Mouse (Mus musculus): ENCODE results near the gene Gm38394. TPM values are rescaled to one million over a fixed set of nuclear protein-coding genes. Genes with fewer than 3 reads are reported as not detected.

The Gm38394 gene
- polyA plus RNA-seq, 1 experiment from 2014 or later, result 8.8 TPM

DNA sequence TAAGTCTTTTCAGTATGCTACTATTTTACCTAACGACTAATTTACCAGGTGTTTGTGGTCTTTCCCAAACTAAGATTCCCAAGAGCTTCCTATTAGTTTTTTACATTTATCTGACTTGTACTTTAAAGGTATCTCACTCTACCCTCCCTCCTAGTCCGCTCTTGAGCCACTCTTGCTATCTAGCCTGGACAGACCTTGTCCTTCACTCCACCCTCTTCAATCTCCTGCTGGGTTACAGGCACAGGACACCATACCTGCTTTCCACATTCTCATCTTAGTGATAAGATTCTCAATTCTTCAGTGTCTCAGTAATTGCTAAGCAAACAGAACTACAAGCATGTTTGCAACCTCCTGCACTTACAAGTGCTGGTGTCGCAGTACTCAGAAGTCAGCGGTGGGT, 57.9 kb downstream of the Gm38394 start:
- ATAC-seq (replicated peaks; ENCODE audit: insufficient number of reproducible peaks, low FRiP score, low TSS enrichment, low read depth) (no peak), DNase-seq (ENCODE audit: low spot score) (no peak)
- Histone ChIP-seq H3K9ac (replicated peaks; ENCODE audit: low read length) (no peak overlapping the region), H3K27me3 (ENCODE audit: control insufficient read depth, insufficient read depth, low read length) (no peaks in the 10 kb centered on the region), H3K4me3 (ENCODE audit: low read depth, low read length) (no peak overlapping the region), H3K27ac (replicated peaks; ENCODE audit: low read depth, low read length) (no peak overlapping the region), H3K9me3 (replicated peaks; ENCODE audit: control insufficient read depth, low read length) (no peaks in the 10 kb centered on the region), H3K36me3 (replicated peaks; ENCODE audit: control insufficient read depth, insufficient read depth, low read depth, low read length) (peaks cover 14% of the 10 kb centered on the region), H3K4me2 (ENCODE audit: low read depth, low read length) (no peak overlapping the region), H3K4me1 (ENCODE audit: control insufficient read depth, insufficient read depth, low read length) (no peaks in the 10 kb centered on the region)
- 94% methylated on average over 4 of the region's 4 CpGs for WGBS

- H3K9me3 ChIP-seq (replicated peaks; ENCODE audit: control insufficient read depth, low read length), result no peaks in the 10 kb centered on the region
- H3K4me1 ChIP-seq (ENCODE audit: control insufficient read depth, insufficient read depth, low read length), result no peaks in the 10 kb centered on the region
- ATAC-seq (replicated peaks; ENCODE audit: insufficient number of reproducible peaks, low FRiP score, low TSS enrichment, low read depth) (no peak; the same call in 1 of the 2 replicates), DNase-seq (ENCODE audit: low spot score) (peak; percentile 72)
- H3K36me3 ChIP-seq (replicated peaks; ENCODE audit: control insufficient read depth, insufficient read depth, low read depth, low read length), result no peaks in the 10 kb centered on the region
- WGBS, result 9% methylated on average over 4 of the region's 4 CpGs
- H3K27ac ChIP-seq (replicated peaks; ENCODE audit: low read depth, low read length), result 0 out of 2 replicates have a peak overlapping the region, but pooled peaks have one; percentile 1
- H3K4me3 ChIP-seq (ENCODE audit: low read depth, low read length), result no peak overlapping the region
- no peaks in the 10 kb centered on the region for H3K27me3 ChIP-seq (ENCODE audit: control insufficient read depth, insufficient read depth, low read length)
- no peak overlapping the region for H3K4me2 ChIP-seq (ENCODE audit: low read depth, low read length)
- H3K9ac ChIP-seq (replicated peaks; ENCODE audit: low read length), result no peak overlapping the region
Measured at GRCm38 (mm10) chr1:133596298-133597007, 64.7 kb downstream of the Gm38394 start.

GRCm38 (mm10) chr1:133585995-133586537, 75.1 kb downstream of the Gm38394 start:
- Histone ChIP-seq H3K36me3 (replicated peaks; ENCODE audit: control insufficient read depth, insufficient read depth, low read depth, low read length) (no peaks in the 10 kb centered on the region), H3K9ac (replicated peaks; ENCODE audit: low read length) (no peak overlapping the region), H3K9me3 (replicated peaks; ENCODE audit: control insufficient read depth, low read length) (no peaks in the 10 kb centered on the region), H3K27me3 (ENCODE audit: control insufficient read depth, insufficient read depth, low read length) (no peaks in the 10 kb centered on the region), H3K27ac (replicated peaks; ENCODE audit: low read depth, low read length) (no peak overlapping the region), H3K4me3 (ENCODE audit: low read depth, low read length) (no peak overlapping the region), H3K4me2 (ENCODE audit: low read depth, low read length) (no peak overlapping the region), H3K4me1 (ENCODE audit: control insufficient read depth, insufficient read depth, low read length) (no peaks in the 10 kb centered on the region)
- ATAC-seq (replicated peaks; ENCODE audit: insufficient number of reproducible peaks, low FRiP score, low TSS enrichment, low read depth), result no peak
- no peak for DNase-seq (ENCODE audit: low spot score)
- 80% methylated on average over 6 of the region's 6 CpGs for whole genome bisulfite sequencing

DNA sequence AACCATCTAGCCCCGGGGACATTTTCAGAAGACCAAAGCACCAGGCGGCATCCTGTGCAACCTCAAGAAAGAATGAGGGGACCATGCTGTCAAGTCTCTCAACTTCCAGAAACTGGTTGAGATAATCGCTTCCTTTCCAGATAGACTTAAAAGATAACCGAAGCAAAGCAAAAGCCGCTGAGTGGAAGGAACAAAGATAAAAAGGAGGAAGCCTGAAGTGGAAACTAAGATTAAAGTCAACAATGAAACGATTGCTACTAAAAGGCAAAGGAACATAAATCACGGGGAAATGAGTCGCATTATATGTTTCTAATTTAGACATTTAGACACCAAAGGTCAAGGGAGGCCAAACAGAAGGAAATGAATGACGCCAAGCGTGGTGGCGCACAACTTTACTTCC, 89.8 kb downstream of the Gm38394 start:
- H3K36me3 ChIP-seq (replicated peaks; ENCODE audit: control insufficient read depth, insufficient read depth, low read depth, low read length), result no peaks in the 10 kb centered on the region
- H3K27ac ChIP-seq (replicated peaks; ENCODE audit: low read depth, low read length), result no peak overlapping the region
- DNase-seq (ENCODE audit: low spot score), result no peak
- no peaks in the 10 kb centered on the region for H3K4me1 ChIP-seq (ENCODE audit: control insufficient read depth, insufficient read depth, low read length)
- no peak overlapping the region for H3K4me3 ChIP-seq (ENCODE audit: low read depth, low read length)
- H3K4me2 ChIP-seq (ENCODE audit: low read depth, low read length), result no peak overlapping the region
- 82% methylated on average over 11 of the region's 11 CpGs for WGBS
- no peaks in the 10 kb centered on the region for H3K27me3 ChIP-seq (ENCODE audit: control insufficient read depth, insufficient read depth, low read length)
- no peak overlapping the region for H3K9ac ChIP-seq (replicated peaks; ENCODE audit: low read length)
- no peak for ATAC-seq (replicated peaks; ENCODE audit: insufficient number of reproducible peaks, low FRiP score, low TSS enrichment, low read depth)
- no peaks in the 10 kb centered on the region for H3K9me3 ChIP-seq (replicated peaks; ENCODE audit: control insufficient read depth, low read length)

Other genes with a start within 250 kb of the Gm38394 start
- 5.7 and 6.4 TPM in 2 replicates for gene Sox13, start 236.9 kb downstream of the Gm38394 start, polyA plus RNA-seq (2014; fragmentation: Nextera tagmentation; extraction: Ambion mirVana)
- 807 and 840 TPM in 2 replicates for gene Snrpe, start 51.0 kb downstream of the Gm38394 start, polyA plus RNA-seq (2014; fragmentation: Nextera tagmentation; extraction: Ambion mirVana)
- not detected in 2 replicates for gene Zbed6, start 433 bp downstream of the Gm38394 start, polyA plus RNA-seq (2014; fragmentation: Nextera tagmentation; extraction: Ambion mirVana)
- gene Lax1, start 28.8 kb upstream of the Gm38394 start, polyA plus RNA-seq (2014; fragmentation: Nextera tagmentation; extraction: Ambion mirVana), result 0.32 and 0.76 TPM in 2 replicates
- gene Atp2b4, start 139.7 kb upstream of the Gm38394 start, polyA plus RNA-seq (2014; fragmentation: Nextera tagmentation; extraction: Ambion mirVana), result 9.6 and 9.9 TPM in 2 replicates
- gene Optc, start 246.7 kb upstream of the Gm38394 start, polyA plus RNA-seq (2014; fragmentation: Nextera tagmentation; extraction: Ambion mirVana), result 0.59 and 0.88 TPM in 2 replicates